Mouse (Mus musculus): ENCODE data around the gene Avil. TPM values are rescaled to one million over a fixed set of nuclear protein-coding genes. Genes with fewer than 3 reads are reported as not detected.

Avil gene
- total and polyA plus RNA-seq, 3 experiments: 10.1 to 49.7 (median 16.0) TPM

DNA sequence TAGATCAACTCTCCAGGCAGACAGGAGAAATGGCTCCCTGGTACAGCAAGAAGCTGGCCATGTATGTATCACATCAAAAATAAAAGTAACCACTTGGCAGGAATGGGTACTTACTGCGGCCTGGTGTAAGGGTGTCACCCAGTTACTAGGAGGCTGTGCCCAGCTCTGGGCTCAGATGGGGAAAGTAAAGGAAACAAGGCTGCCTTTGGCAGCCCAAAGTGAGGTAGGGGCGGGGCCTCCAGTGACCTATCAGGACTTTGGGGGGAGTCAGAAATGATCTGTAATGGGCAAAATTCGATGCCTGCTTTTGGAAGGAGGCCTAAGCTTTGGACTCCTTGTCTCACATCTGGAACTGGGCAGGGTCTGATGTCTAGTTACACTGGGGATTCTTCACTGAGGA lies 18.8 kb upstream of the Avil start:
- no peak overlapping the region for H3K27ac ChIP-seq (ENCODE audit: control insufficient read depth, low read depth, low read length)
- H3K4me1 ChIP-seq (ENCODE audit: control insufficient read depth in 1 of 2, insufficient read depth in 2 of 2, low read length in 2 of 2): peaks cover 2 to 24% of the 10 kb centered on the region in 2 experiments; a peak in 2 of 4 replicates
- H3K36me3 ChIP-seq (ENCODE audit: control insufficient read depth in 1 of 2, insufficient read depth in 2 of 2, low read length in 2 of 2): peaks cover 0 to 5% of the 10 kb centered on the region in 2 experiments; a peak in 3 of 4 replicates
- no peaks in the 10 kb centered on the region for H3K27me3 ChIP-seq (ENCODE audit: control insufficient read depth in 1 of 2, insufficient read depth in 2 of 2, low read length in 2 of 2)
- H3K9me3 ChIP-seq (replicated peaks; ENCODE audit: insufficient read depth, low read length): no peaks in the 10 kb centered on the region
- H3K79me2 ChIP-seq (ENCODE audit: control insufficient read depth, insufficient read depth, low read length, poor library complexity): peaks cover 39% of the 10 kb centered on the region
- H3K9ac ChIP-seq (ENCODE audit: control insufficient read depth, low read depth, low read length, poor library complexity, severe bottlenecking): no peak overlapping the region
- TF ChIP-seq TCF12 (IDR thresholded peaks at IDR 0.05; ENCODE audit: low read depth, low read length): no peak
- DNase-seq (ENCODE audit: low read depth, low spot score): no peak
- no peak overlapping the region for H3K4me3 ChIP-seq (ENCODE audit: control insufficient read depth in 1 of 2, insufficient read depth in 1 of 2, low read depth in 2 of 2, low read length in 2 of 2)

DNA sequence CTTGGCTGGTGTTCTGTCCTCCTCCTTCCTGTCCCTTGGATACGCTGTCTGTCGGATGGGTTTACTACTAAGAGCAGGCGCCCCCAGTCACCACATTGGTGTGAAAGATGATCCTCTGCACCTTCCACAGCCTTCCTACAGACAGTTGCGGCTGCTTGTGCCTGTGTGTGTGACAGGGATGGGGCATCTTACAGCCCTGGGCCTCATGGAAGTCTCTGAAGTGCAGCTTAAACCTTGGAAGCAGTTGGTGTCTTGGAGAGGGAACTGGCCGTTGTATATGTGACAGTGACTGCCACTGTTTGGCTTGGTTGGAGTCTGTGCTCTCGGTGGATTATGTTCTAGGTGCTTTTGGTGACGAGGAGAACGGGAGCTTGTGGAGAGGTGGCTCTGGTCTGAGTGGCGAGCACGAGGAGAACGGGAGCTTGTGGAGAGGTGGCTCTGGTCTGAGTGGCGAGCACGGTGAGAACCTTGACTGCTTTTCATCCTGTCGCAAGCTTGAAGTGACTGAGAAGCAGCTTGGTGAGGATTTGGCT lies 17.2 kb upstream of the Avil start:
- Histone ChIP-seq H3K27ac (ENCODE audit: control insufficient read depth, low read depth, low read length) (no peak overlapping the region), H3K4me3 (ENCODE audit: control insufficient read depth in 1 of 2, insufficient read depth in 1 of 2, low read depth in 2 of 2, low read length in 2 of 2) (no peak overlapping the region), H3K9me3 (replicated peaks; ENCODE audit: insufficient read depth, low read length) (no peaks in the 10 kb centered on the region), H3K36me3 (ENCODE audit: control insufficient read depth in 1 of 2, insufficient read depth in 2 of 2, low read length in 2 of 2) (peaks cover 0 to 11% of the 10 kb centered on the region in 2 experiments; a peak in 3 of 4 replicates), H3K9ac (ENCODE audit: control insufficient read depth, low read depth, low read length, poor library complexity, severe bottlenecking) (no peak overlapping the region), H3K4me1 (ENCODE audit: control insufficient read depth in 1 of 2, insufficient read depth in 2 of 2, low read length in 2 of 2) (peaks cover 4 to 28% of the 10 kb centered on the region in 2 experiments; a peak in 3 of 4 replicates), H3K27me3 (ENCODE audit: control insufficient read depth in 1 of 2, insufficient read depth in 2 of 2, low read length in 2 of 2) (no peaks in the 10 kb centered on the region), H3K79me2 (ENCODE audit: control insufficient read depth, insufficient read depth, low read length, poor library complexity) (peaks cover 39% of the 10 kb centered on the region)
- TF ChIP-seq TCF12 (IDR thresholded peaks at IDR 0.05; ENCODE audit: low read depth, low read length) (no peak), ZKSCAN1 (IDR thresholded peaks at IDR 0.05; ENCODE audit: low read depth, low read length) (no peak), MYC (IDR thresholded peaks at IDR 0.05; ENCODE audit: low read depth, low read length) (no peak), GATA1 (IDR thresholded peaks at IDR 0.05; ENCODE audit: low read depth, low read length) (no peak), MAFK (IDR thresholded peaks at IDR 0.05; ENCODE audit: borderline replicate concordance, low read depth, low read length) (no peak), RCOR1 (IDR thresholded peaks at IDR 0.05; ENCODE audit: low read depth, low read length) (no peak), POLR2AphosphoS2 (IDR thresholded peaks at IDR 0.05; ENCODE audit: low read length) (no peak), GABPA (IDR thresholded peaks at IDR 0.05; ENCODE audit: low read depth, low read length) (no peak), MYB (IDR thresholded peaks at IDR 0.05; ENCODE audit: low read depth, low read length) (no peak), ZNF384 (IDR thresholded peaks at IDR 0.05; ENCODE audit: low read depth, low read length) (no peak), SIN3A (IDR thresholded peaks at IDR 0.05; ENCODE audit: low read length) (no peak), ETS1 (IDR thresholded peaks at IDR 0.05; ENCODE audit: low read depth, low read length) (no peak), MAX (IDR thresholded peaks at IDR 0.05; ENCODE audit: low read length) (no peak)
- no peak for DNase-seq (ENCODE audit: low read depth, low spot score)
